Mouse (Mus musculus) MEL (cell line): ENCODE measurements around the gene Hcn2. TPM values are rescaled to one million over a fixed set of nuclear protein-coding genes. Genes with fewer than 3 reads are reported as not detected.

Experiments used
- DNase-seq: peaks from one replicate; pipeline ENCODE4 v3.0.0; 2011; ENCODE audit warnings: low read depth, low spot score
- H3K27ac ChIP-seq: 2 replicates; pipeline ENCODE4 v1.5.1; 2012; ENCODE audit warnings: low read depth, mild to moderate bottlenecking, control low read depth, low read length, moderate library complexity; ENCODE audit not compliant: control insufficient read depth
- H3K27me3 ChIP-seq, 2 experiments: fragments of 150-350 bp in 1 of 2; sonication (generic) in 1 of 2; 2 replicates each; pipeline ENCODE4 v1.6.1; 2012; ENCODE audit warnings: low read length in 2 of 2, mild to moderate bottlenecking in 2 of 2, improper control_type of control experiment in 1 of 2, moderate library complexity in 1 of 2; ENCODE audit not compliant: insufficient read depth in 2 of 2, control insufficient read depth in 1 of 2
- H3K36me3 ChIP-seq, 2 experiments: 2 replicates each; pipeline ENCODE4 v1.6.1; 2012 to 2014; ENCODE audit warnings: low read length in 2 of 2, improper control_type of control experiment in 1 of 2, inconsistent platforms in 1 of 2, mild to moderate bottlenecking in 1 of 2; ENCODE audit not compliant: insufficient read depth in 2 of 2, control insufficient read depth in 1 of 2
- H3K4me1 ChIP-seq, 2 experiments: fragments of 150-350 bp in 1 of 2; sonication (generic) in 1 of 2; 2 replicates each; pipeline ENCODE4 v1.6.1; 2012; ENCODE audit warnings: low read length in 2 of 2, improper control_type of control experiment in 1 of 2, mild to moderate bottlenecking in 1 of 2; ENCODE audit not compliant: insufficient read depth in 2 of 2, control insufficient read depth in 1 of 2
- H3K4me3 ChIP-seq, 2 experiments: fragments of 150-350 bp in 1 of 2; sonication (generic) in 1 of 2; 2 replicates each; pipeline ENCODE4 v1.5.1; 2012; ENCODE audit warnings: low read depth in 2 of 2, low read length in 2 of 2, mild to moderate bottlenecking in 2 of 2, moderate library complexity in 2 of 2, control low read depth in 1 of 2, improper control_type of control experiment in 1 of 2; ENCODE audit not compliant: control insufficient read depth in 1 of 2, insufficient read depth in 1 of 2
- H3K79me2 ChIP-seq: 2 replicates; pipeline ENCODE4 v1.6.1; 2012; ENCODE audit warnings: mild to moderate bottlenecking, low read length, moderate library complexity; ENCODE audit not compliant: control insufficient read depth, poor library complexity, insufficient read depth
- H3K9ac ChIP-seq: 2 replicates; pipeline ENCODE4 v1.6.1; 2012; ENCODE audit warnings: low read depth, mild to moderate bottlenecking, control low read depth, low read length, moderate library complexity; ENCODE audit not compliant: control insufficient read depth, poor library complexity, severe bottlenecking
- H3K9me3 ChIP-seq: fragments of 150-350 bp; sonication (generic); replicated peaks from 2 replicates; pipeline ENCODE4 v1.6.1; 2012; ENCODE audit warnings: mild to moderate bottlenecking, low read length, improper control_type of control experiment, moderate library complexity; ENCODE audit not compliant: insufficient read depth
- BHLHE40 ChIP-seq: IDR thresholded peaks from 2 replicates; pipeline ENCODE4 v1.6.1; 2012; ENCODE audit warnings: low read depth, mild to moderate bottlenecking, inconsistent platforms, low read length, improper control_type of control experiment, borderline replicate concordance
- CHD2 ChIP-seq: IDR thresholded peaks from 2 replicates; pipeline ENCODE4 v1.6.1; 2011; ENCODE audit warnings: low read length, improper control_type of control experiment
- CTCF ChIP-seq, 3 experiments: IDR thresholded peaks in 2 of 3; conservative IDR thresholded peaks in 1 of 3; 2 replicates each; pipeline ENCODE4 v1.5.1; 2011 to 2012; ENCODE audit warnings: low read length in 3 of 3, low read depth in 2 of 3, mild to moderate bottlenecking in 2 of 3, improper control_type of control experiment in 1 of 3, inconsistent platforms in 1 of 3, mixed read lengths in 1 of 3, moderate library complexity in 1 of 3; ENCODE audit not compliant: control insufficient read depth in 1 of 3, insufficient read depth in 1 of 3, poor library complexity in 1 of 3, severe bottlenecking in 1 of 3
- ELF1 ChIP-seq: IDR thresholded peaks from 2 replicates; pipeline ENCODE4 v1.6.1; 2014; ENCODE audit warnings: low read depth, mild to moderate bottlenecking, inconsistent platforms, low read length, improper control_type of control experiment, moderate library complexity
- EP300 ChIP-seq, 2 experiments: IDR thresholded peaks; 2 replicates each; pipeline ENCODE4 v1.6.1; 2011; ENCODE audit warnings: improper control_type of control experiment in 2 of 2, low read length in 2 of 2, low read depth in 1 of 2, mild to moderate bottlenecking in 1 of 2
- GATA1 ChIP-seq: IDR thresholded peaks from 2 replicates; pipeline ENCODE4 v1.6.1; 2011; ENCODE audit warnings: low read depth, low read length, improper control_type of control experiment
- HCFC1 ChIP-seq: IDR thresholded peaks from 2 replicates; pipeline ENCODE4 v1.6.1; 2012; ENCODE audit warnings: low read depth, mild to moderate bottlenecking, inconsistent platforms, low read length, improper control_type of control experiment, moderate library complexity
- JUND ChIP-seq: IDR thresholded peaks from 2 replicates; pipeline ENCODE4 v1.6.1; 2011; ENCODE audit warnings: low read depth, mild to moderate bottlenecking, improper control_type of control experiment, low read length
- KAT2A ChIP-seq: conservative IDR thresholded peaks from 2 replicates; pipeline ENCODE4 v1.6.1; 2012; ENCODE audit warnings: low read depth, low read length, improper control_type of control experiment, inconsistent platforms
- MAX ChIP-seq: IDR thresholded peaks from 2 replicates; pipeline ENCODE4 v1.6.1; 2011; ENCODE audit warnings: low read length, improper control_type of control experiment
- MEF2A ChIP-seq: IDR thresholded peaks from 2 replicates; pipeline ENCODE4 v1.6.1; 2014; ENCODE audit warnings: low read depth, mild to moderate bottlenecking, inconsistent platforms, low read length, improper control_type of control experiment; ENCODE audit not compliant: poor library complexity, insufficient replicate concordance, severe bottlenecking; ENCODE audit errors: extremely low read depth
- MXI1 ChIP-seq: IDR thresholded peaks from 2 replicates; pipeline ENCODE4 v1.6.1; 2011; ENCODE audit warnings: mild to moderate bottlenecking, low read depth, low read length, improper control_type of control experiment
- MYB ChIP-seq: IDR thresholded peaks from 2 replicates; pipeline ENCODE4 v1.6.1; 2011; ENCODE audit warnings: mild to moderate bottlenecking, low read depth, low read length, improper control_type of control experiment
- MYC ChIP-seq: IDR thresholded peaks from 2 replicates; pipeline ENCODE4 v1.6.1; 2011; ENCODE audit warnings: low read depth, mild to moderate bottlenecking, low read length, improper control_type of control experiment, moderate library complexity
- NRF1 ChIP-seq: IDR thresholded peaks from 2 replicates; pipeline ENCODE4 v1.6.1; 2014; ENCODE audit warnings: low read depth, mild to moderate bottlenecking, inconsistent platforms, low read length, improper control_type of control experiment, moderate library complexity; ENCODE audit not compliant: poor library complexity, insufficient read depth, severe bottlenecking
- POLR2A ChIP-seq, 2 experiments: IDR thresholded peaks; 2 replicates each; pipeline ENCODE4 v1.6.1; 2011 to 2012; ENCODE audit warnings: low read length in 2 of 2, mild to moderate bottlenecking in 2 of 2, control low read depth in 1 of 2, improper control_type of control experiment in 1 of 2, low read depth in 1 of 2, moderate library complexity in 1 of 2; ENCODE audit not compliant: control insufficient read depth in 1 of 2, insufficient read depth in 1 of 2, poor library complexity in 1 of 2
- POLR2AphosphoS2 ChIP-seq: IDR thresholded peaks from 2 replicates; pipeline ENCODE4 v1.6.1; 2011; ENCODE audit warnings: low read length, improper control_type of control experiment
- POLR2AphosphoS5 ChIP-seq: IDR thresholded peaks from 2 replicates; pipeline ENCODE4 v1.6.1; 2012; ENCODE audit warnings: low read depth, borderline replicate concordance, mild to moderate bottlenecking, inconsistent platforms, low read length, moderate library complexity, mixed read lengths
- RCOR1 ChIP-seq: IDR thresholded peaks from 2 replicates; pipeline ENCODE4 v1.6.1; 2012; ENCODE audit warnings: low read depth, mild to moderate bottlenecking, inconsistent platforms, low read length, improper control_type of control experiment
- SIN3A ChIP-seq: IDR thresholded peaks from 2 replicates; pipeline ENCODE4 v1.6.1; 2012; ENCODE audit warnings: low read length, improper control_type of control experiment, inconsistent platforms
- SMC3 ChIP-seq: IDR thresholded peaks from 2 replicates; pipeline ENCODE4 v1.6.1; 2011; ENCODE audit warnings: low read depth, low read length, improper control_type of control experiment
- TAL1 ChIP-seq: IDR thresholded peaks from 2 replicates; pipeline ENCODE4 v1.6.1; 2012; ENCODE audit warnings: mild to moderate bottlenecking, inconsistent platforms, low read length, moderate library complexity, mixed read lengths
- TCF12 ChIP-seq: IDR thresholded peaks from 2 replicates; pipeline ENCODE4 v1.6.1; 2014; ENCODE audit warnings: low read depth, mild to moderate bottlenecking, inconsistent platforms, low read length, improper control_type of control experiment, moderate library complexity
- UBTF ChIP-seq: IDR thresholded peaks from 2 replicates; pipeline ENCODE4 v1.6.1; 2012; ENCODE audit warnings: low read depth, mild to moderate bottlenecking, inconsistent platforms, low read length, improper control_type of control experiment, moderate library complexity, borderline replicate concordance; ENCODE audit not compliant: insufficient read depth
- USF1 ChIP-seq: IDR thresholded peaks from 2 replicates; pipeline ENCODE4 v1.6.1; 2014; ENCODE audit warnings: low read depth, mild to moderate bottlenecking, inconsistent platforms, low read length, improper control_type of control experiment, moderate library complexity
- ZKSCAN1 ChIP-seq: IDR thresholded peaks from 2 replicates; pipeline ENCODE4 v1.6.1; 2012; ENCODE audit warnings: low read depth, mild to moderate bottlenecking, inconsistent platforms, low read length, improper control_type of control experiment, moderate library complexity
- ZMIZ1 ChIP-seq: IDR thresholded peaks from 2 replicates; pipeline ENCODE4 v1.6.1; 2012; ENCODE audit warnings: low read depth, mild to moderate bottlenecking, inconsistent platforms, low read length, improper control_type of control experiment, moderate library complexity
- polyA plus RNA-seq, 2 experiments: library from polyadenylated mRNA; stranded (reverse) in 1 of 2; unstranded in 1 of 2; fragments of >175 nt in 1 of 2; fragments of >200 nt in 1 of 2; gene quantifications; 2 replicates each; pipeline versions ENCODE4 v1.2.1 to v1.2.4; 2012; ENCODE audit warnings: low replicate concordance in 2 of 2, low read depth in 1 of 2; ENCODE audit not compliant: insufficient read length in 2 of 2, insufficient read depth in 1 of 2, missing spikeins in 1 of 2
- total RNA-seq: library from RNA; depleted of rRNA; stranded (reverse); fragments of 300-350 nt; gene quantifications from 2 replicates; pipeline ENCODE4 v1.2.3, GENCODE M21; 2012

Gene Hcn2
- total and polyA plus RNA-seq, 3 experiments, result 0.42 to 1.6 TPM; not detected in 1

GRCm38 (mm10) chr10:79670071-79670888 is 46.2 kb upstream of the Hcn2 start:
- Histone ChIP-seq H3K9ac (peak overlapping the region; percentile 85), H3K36me3 (peaks cover 0 to 4% of the 10 kb centered on the region in 2 experiments; a peak in 1 of 4 replicates), H3K79me2 (peaks cover 11% of the 10 kb centered on the region), H3K27ac (no peak overlapping the region), H3K9me3 (no peaks in the 10 kb centered on the region), H3K4me3 (peak overlapping the region; percentile 60 to 88), H3K4me1 (peaks cover 0 to 9% of the 10 kb centered on the region in 2 experiments; a peak in 3 of 4 replicates), H3K27me3 (no peaks in the 10 kb centered on the region)
- TF ChIP-seq NRF1, result no peak
- TF ChIP-seq BHLHE40, result no peak
- TF ChIP-seq EP300 (IDR thresholded peaks at IDR 0.05; ENCODE audit: low read depth in 1 of 2, low read length in 2 of 2), result no peak
- no peak for TF ChIP-seq KAT2A
- no peak for TF ChIP-seq ZKSCAN1
- TF ChIP-seq UBTF, result no peak
- no peak for TF ChIP-seq USF1
- TF ChIP-seq TAL1, result no peak
- no peak for TF ChIP-seq ZMIZ1
- TF ChIP-seq MAX, result no peak
- no peak for TF ChIP-seq MYB
- TF ChIP-seq MYC, result no peak
- TF ChIP-seq RCOR1, result no peak
- TF ChIP-seq CHD2, result no peak
- TF ChIP-seq POLR2AphosphoS2, result no peak
- TF ChIP-seq MEF2A, result no peak
- no peak for TF ChIP-seq ELF1
- DNase-seq, result no peak

- Histone ChIP-seq H3K4me1 (peaks cover 0 to 9% of the 10 kb centered on the region in 2 experiments; a peak in 3 of 4 replicates), H3K36me3 (peaks cover 0 to 4% of the 10 kb centered on the region in 2 experiments; a peak in 1 of 4 replicates), H3K9me3 (no peaks in the 10 kb centered on the region), H3K9ac (no peak overlapping the region), H3K27me3 (no peaks in the 10 kb centered on the region), H3K4me3 (no peak overlapping the region), H3K27ac (no peak overlapping the region), H3K79me2 (peaks cover 11% of the 10 kb centered on the region)
- no peak for DNase-seq
- TF ChIP-seq CTCF (IDR thresholded peaks at IDR 0.05 in 2 of 3, conservative IDR thresholded peaks at IDR 0.05 in 1 of 3; ENCODE audit: control insufficient read depth in 1 of 3, insufficient read depth in 1 of 3, low read depth in 2 of 3, low read length in 3 of 3, poor library complexity in 1 of 3, severe bottlenecking in 1 of 3), result no peak
- no peak for TF ChIP-seq UBTF
- TF ChIP-seq SIN3A, result no peak
- no peak for TF ChIP-seq MXI1
- no peak for TF ChIP-seq HCFC1
- no peak for TF ChIP-seq ELF1
- no peak for TF ChIP-seq RCOR1
- no peak for TF ChIP-seq NRF1
- TF ChIP-seq SMC3, result no peak
- TF ChIP-seq TCF12, result no peak
- no peak for TF ChIP-seq KAT2A
- no peak for TF ChIP-seq ZMIZ1
- no peak for TF ChIP-seq TAL1
- TF ChIP-seq JUND, result no peak
- no peak for TF ChIP-seq POLR2A (IDR thresholded peaks at IDR 0.05; ENCODE audit: control insufficient read depth in 1 of 2, insufficient read depth in 1 of 2, low read depth in 1 of 2, low read length in 2 of 2, poor library complexity in 1 of 2)
- TF ChIP-seq GATA1, result no peak
- TF ChIP-seq POLR2AphosphoS5, result no peak
- TF ChIP-seq MYC, result no peak
Measured at GRCm38 (mm10) chr10:79671396-79672087, 44.9 kb upstream of the Hcn2 start.
